Mouse (Mus musculus): ENCODE data around the gene Mras.

Gene Mras

DNA sequence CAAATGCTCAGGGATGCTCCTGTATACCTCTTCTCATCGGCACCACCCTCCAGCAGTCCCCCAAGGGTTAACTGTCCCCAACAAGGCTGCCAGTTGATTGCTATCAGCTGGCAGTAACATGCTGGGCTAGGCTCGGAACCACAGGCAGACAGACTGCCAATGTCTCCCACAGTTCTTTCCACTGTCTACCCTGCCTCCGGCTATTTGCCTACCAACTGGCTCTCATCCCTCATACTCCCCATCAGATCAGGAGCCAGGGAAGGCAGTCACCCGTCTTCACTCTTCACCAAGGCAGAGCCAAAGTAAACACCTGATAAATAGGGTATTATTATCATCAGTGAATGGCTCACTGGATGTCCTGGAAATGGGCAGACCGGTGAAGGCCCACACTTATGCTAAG, 82.4 kb downstream of the Mras start:
- no peak for DNase-seq

DNA sequence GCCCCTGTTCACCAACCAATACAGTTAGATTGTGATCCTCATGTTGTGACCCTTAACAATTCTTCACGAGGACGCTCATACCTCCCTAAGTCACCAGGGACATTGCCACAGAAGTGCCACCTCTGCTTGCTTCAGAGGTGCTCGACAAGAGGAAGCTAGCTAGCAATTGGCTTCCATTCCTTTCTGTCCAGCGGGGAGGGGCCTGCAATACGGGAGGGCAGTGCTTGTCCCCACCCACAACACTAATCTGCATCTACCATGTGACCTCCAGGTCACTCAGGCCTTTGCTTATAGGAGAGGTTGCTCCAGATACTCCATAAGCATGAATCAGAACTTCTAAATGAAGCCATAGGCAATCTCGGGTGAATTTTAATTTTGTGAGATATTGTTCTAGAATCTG, 83.8 kb downstream of the Mras start:
- DNase-seq, result no peak

DNA sequence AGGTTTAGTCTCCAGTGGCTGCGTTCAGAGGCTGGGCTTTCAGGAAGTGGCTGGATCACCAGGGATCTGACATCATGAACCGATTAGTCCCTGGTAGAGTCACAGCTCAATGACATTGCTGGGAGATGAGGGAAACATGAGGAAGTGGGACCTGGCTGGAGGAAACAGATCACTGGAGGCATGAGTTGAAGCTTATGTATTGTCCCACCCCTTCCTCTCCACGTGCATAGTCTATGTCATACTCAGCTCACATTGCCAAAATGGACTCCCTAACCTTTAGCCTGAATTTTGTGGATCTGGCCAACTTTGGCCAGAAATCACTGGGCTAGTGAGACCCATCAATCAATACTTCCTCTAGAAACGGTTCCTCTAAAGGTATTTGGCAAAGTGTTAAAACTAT, 84.2 kb downstream of the Mras start:
- DNase-seq, result no peak

DNA sequence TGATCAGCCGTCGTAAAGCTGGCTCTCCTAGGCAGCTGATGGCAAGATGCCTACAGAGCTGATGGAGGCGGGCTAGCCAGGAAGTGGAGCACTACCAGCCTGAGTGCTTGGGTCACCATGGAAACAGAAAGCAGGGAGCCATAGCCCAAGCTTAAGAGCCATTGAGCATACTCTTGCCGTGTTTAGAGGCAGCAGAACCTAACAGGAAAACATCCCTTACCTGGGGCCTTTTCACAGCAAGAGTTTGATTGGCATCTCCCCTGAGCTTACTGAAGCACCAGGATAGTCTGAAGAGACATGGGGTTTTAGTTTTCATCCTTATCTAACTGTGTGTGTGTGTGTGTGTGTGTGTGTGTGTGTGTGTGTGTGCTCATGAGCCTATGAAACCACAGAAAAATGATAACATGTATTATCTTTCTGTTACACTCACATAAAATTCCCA, 91.8 kb downstream of the Mras start:
- DNase-seq, result no peak

DNA sequence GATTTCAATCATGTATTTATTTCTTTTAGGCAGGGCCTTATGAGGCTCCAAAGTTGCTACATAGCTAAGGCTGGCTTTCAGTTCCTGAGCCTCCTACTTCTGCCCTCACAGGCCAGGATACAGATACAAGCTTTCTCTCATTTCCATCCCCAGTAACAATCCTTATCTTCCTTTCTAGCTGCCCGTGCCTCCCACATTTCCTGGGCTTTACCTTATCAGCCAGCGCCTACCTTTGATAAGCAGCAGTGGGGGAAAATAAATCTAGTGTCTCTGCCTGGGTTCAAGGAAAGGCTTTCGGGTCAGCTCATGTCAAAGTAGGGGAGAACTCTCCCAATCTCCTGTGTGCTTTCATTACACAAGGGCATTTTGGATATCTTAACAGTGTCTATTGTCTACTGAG, 95.6 kb downstream of the Mras start:
- no peak for DNase-seq

DNA sequence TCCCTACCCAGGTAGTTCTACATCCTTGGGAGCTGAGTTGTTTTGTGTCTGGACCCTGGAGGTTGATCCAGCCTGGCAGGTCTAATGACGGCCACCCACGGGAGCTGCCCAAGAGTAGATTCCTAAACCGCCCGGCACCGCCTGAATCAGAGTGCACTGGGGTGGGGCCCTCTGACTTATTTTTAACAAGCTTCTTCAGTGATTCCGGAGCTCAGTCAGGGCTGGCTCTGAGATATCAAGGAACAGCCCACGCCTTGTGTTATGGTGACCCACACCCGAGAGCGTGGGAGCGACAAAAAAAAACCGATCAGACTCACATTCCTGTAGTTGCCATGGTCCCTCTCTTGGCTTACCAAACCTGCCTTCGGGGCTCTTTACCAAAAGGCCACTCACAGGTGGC, 97.1 kb downstream of the Mras start:
- DNase-seq, result no peak

DNA sequence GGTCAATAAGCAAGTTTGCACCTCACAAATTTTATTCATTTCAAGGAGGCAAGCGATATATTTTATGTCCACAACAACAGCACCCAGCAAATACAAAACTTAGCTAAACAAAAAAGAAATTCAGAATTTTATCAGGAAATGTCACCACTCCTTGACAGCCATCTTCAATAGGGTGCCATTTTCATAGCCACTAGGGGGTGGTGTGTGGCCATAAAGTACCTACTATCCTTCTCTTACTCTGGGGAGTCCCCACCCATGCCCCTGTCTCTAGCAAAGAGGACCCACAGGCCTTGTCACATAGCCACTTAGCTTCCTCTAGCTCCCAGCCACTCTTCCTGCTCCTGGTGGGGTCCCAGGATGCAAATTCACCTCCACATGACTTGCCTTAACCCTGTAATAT, 98.0 kb downstream of the Mras start:
- DNase-seq, result no peak

DNA sequence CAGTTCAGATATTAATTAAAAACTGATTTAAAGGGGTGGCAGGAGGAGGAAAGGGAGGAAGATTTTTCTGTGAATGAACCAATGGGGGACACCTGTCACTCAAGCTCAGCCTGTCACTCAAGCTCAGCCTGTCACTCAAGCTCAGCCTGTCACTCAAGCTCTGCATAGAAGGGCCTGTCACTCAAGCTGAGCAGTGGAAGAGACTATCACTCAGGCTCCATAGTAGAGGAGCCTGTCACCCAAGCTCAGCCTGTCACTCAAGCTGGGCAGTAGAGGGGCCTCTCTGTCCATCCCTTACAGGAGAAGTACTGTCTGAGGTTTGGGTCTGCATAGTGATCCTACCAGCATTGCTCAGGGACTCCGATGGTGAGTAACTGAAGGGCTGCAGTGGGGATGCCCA, 98.9 kb downstream of the Mras start:
- DNase-seq, result no peak

DNA sequence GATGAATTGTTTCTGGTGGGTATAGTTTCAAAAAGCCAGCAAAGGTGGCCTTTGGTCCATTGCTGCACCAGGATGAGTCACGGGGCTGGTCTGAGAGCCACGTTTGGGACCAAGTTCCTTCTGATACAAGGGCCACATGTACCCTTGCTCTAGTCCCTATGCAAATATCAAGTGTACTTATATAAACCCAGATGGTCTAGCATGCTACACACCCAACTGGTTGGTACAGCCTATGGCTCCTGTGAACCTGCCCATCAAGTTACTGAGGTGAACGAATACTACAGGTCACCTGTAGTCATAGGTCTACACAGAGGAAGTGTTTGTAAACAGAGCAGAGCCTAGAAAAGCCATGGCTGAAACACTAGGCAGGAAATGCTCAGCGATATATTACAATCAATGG, 100.6 kb downstream of the Mras start:
- DNase-seq, result no peak
